Mouse (Mus musculus) small intestine, adult 2 months (tissue): ENCODE results near the gene Nans.

Source experiments
- CTCF ChIP-seq: fragments of 200-500 bp; IDR thresholded peaks from 2 replicates; pipeline ENCODE4 v1.5.1; 2012; ENCODE audit warnings: low read depth, mild to moderate bottlenecking, control low read depth, inconsistent platforms, low read length, moderate library complexity, mixed read lengths; ENCODE audit not compliant: insufficient replicate concordance, insufficient read length; ENCODE audit errors: extremely low read depth
- POLR2A ChIP-seq: fragments of 200-500 bp; IDR thresholded peaks from 2 replicates; pipeline ENCODE4 v1.6.1; 2012; ENCODE audit warnings: low read depth, mild to moderate bottlenecking, control low read depth, inconsistent platforms, low read length, moderate library complexity

DNA sequence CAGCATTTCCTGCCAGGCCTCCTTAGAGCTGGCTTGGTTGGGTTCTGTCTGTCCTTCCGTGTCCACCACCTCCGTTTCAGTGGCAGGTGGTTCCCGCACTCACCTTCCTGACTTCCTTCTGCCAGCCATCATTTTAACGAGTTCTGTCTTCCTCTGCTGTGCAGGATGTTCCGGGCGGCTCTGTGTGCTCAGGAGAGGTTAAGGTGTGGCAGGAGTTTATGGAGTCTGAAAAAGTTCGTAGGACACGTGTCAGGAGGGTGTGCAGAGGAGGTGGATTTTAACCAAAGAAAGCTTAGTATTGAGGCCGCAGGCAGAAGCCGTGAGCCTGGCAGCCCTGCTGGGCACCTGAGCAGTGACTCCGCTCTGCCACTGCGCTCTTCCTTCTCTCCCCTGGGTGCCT lies 6.5 kb downstream of the Nans start:
- TF ChIP-seq POLR2A, result 0 out of 2 replicates have a peak, but pooled peaks have one; percentile 7
- no peak for TF ChIP-seq CTCF
